Mouse (Mus musculus) forebrain, embryonic 15.5 days (tissue): Measurements from ENCODE around the gene Capzb. TPM values are rescaled to one million over a fixed set of nuclear protein-coding genes. Genes with fewer than 3 reads are reported as not detected.

Experiments used
- ATAC-seq: fragments of 200-750 bp; cut with Nextera tagmentation; replicated peaks from 2 replicates; pipeline ENCODE4 v1.8.0; 2017; ENCODE audit warnings: mild to moderate bottlenecking, moderate TSS enrichment, moderate library complexity
- H3K27ac ChIP-seq: fragments of 300-500 bp; sonication (generic); replicated peaks from 2 replicates; pipeline ENCODE4 v1.5.1; 2015; ENCODE audit warnings: mild to moderate bottlenecking, inconsistent platforms
- H3K27me3 ChIP-seq: fragments of 300-500 bp; sonication (generic); 2 replicates; pipeline ENCODE4 v1.6.1; 2015; ENCODE audit warnings: inconsistent platforms
- H3K36me3 ChIP-seq: fragments of 300-500 bp; sonication (generic); 2 replicates; pipeline ENCODE4 v1.6.1; 2015; ENCODE audit warnings: mild to moderate bottlenecking, inconsistent platforms
- H3K4me1 ChIP-seq: fragments of 300-500 bp; sonication (generic); 2 replicates; pipeline ENCODE4 v1.6.1; 2015; ENCODE audit warnings: inconsistent platforms
- H3K4me2 ChIP-seq: fragments of 300-500 bp; sonication (generic); replicated peaks from 2 replicates; pipeline ENCODE4 v1.6.1; 2015; ENCODE audit warnings: mild to moderate bottlenecking, inconsistent platforms
- H3K4me3 ChIP-seq: fragments of 300-500 bp; sonication (generic); 2 replicates; pipeline ENCODE4 v1.5.1; 2015; ENCODE audit warnings: mild to moderate bottlenecking, inconsistent platforms
- H3K9ac ChIP-seq: fragments of 300-500 bp; sonication (generic); replicated peaks from 2 replicates; pipeline ENCODE4 v1.6.1; 2015; ENCODE audit warnings: mild to moderate bottlenecking, inconsistent platforms
- H3K9me3 ChIP-seq: fragments of 300-500 bp; sonication (generic); 2 replicates; pipeline ENCODE4 v1.6.1; 2016; ENCODE audit warnings: inconsistent platforms
- WGBS: fragments of 180-500 bp; shearing (Covaris S2); methylation state at CpG from one replicate; pipeline ENCODE4 v1.1.7; 2015; ENCODE audit warnings: mixed read lengths; 5-methylcytosine and 5-hydroxymethylcytosine counted together
- polyA plus RNA-seq: library from polyadenylated mRNA; unstranded; fragments of >200 nt; fragmentation: Nextera tagmentation; extraction: Ambion mirVana; gene quantifications from 2 replicates; pipeline ENCODE4 v1.2.1, GENCODE M21; 2015

Gene Capzb
- polyA plus RNA-seq, 1 experiment from 2014 or later, result 323 TPM

GRCm38 (mm10) chr4:139247966-139248365 lies 55.3 kb downstream of the Capzb start:
- WGBS, result 90% methylated on average over 7 of the region's 7 CpGs
- Histone ChIP-seq H3K4me2 (no peak overlapping the region), H3K9me3 (no peaks in the 10 kb centered on the region), H3K4me3 (no peak overlapping the region), H3K27me3 (no peaks in the 10 kb centered on the region), H3K4me1 (peaks cover 37% of the 10 kb centered on the region), H3K36me3 (no peaks in the 10 kb centered on the region), H3K9ac (no peak overlapping the region), H3K27ac (no peak overlapping the region)
- no peak for ATAC-seq

GRCm38 (mm10) chr4:139248736-139249135 lies 56.0 kb downstream of the Capzb start:
- Histone ChIP-seq H3K9ac (no peak overlapping the region), H3K4me2 (no peak overlapping the region), H3K4me1 (peaks cover 37% of the 10 kb centered on the region), H3K4me3 (no peak overlapping the region), H3K27ac (no peak overlapping the region), H3K27me3 (no peaks in the 10 kb centered on the region), H3K36me3 (no peaks in the 10 kb centered on the region), H3K9me3 (no peaks in the 10 kb centered on the region)
- ATAC-seq, result no peak
- 75% methylated on average over 5 of the region's 5 CpGs for WGBS

GRCm38 (mm10) chr4:139250043-139250442 lies 57.3 kb downstream of the Capzb start:
- Histone ChIP-seq H3K27me3 (no peaks in the 10 kb centered on the region), H3K36me3 (no peaks in the 10 kb centered on the region), H3K4me1 (peaks cover 37% of the 10 kb centered on the region), H3K27ac (no peak overlapping the region), H3K9me3 (no peaks in the 10 kb centered on the region), H3K4me2 (no peak overlapping the region), H3K4me3 (no peak overlapping the region), H3K9ac (no peak overlapping the region)
- ATAC-seq, result no peak
- 68% methylated on average over 5 of the region's 5 CpGs for WGBS

- H3K4me2 ChIP-seq, result no peak overlapping the region
- H3K36me3 ChIP-seq, result no peaks in the 10 kb centered on the region
- peaks cover 30% of the 10 kb centered on the region for H3K4me1 ChIP-seq
- no peak for ATAC-seq
- WGBS, result 70% methylated on average over 8 of the region's 8 CpGs
- no peak overlapping the region for H3K4me3 ChIP-seq
- no peaks in the 10 kb centered on the region for H3K9me3 ChIP-seq
- H3K27me3 ChIP-seq, result no peaks in the 10 kb centered on the region
- no peak overlapping the region for H3K27ac ChIP-seq
- no peak overlapping the region for H3K9ac ChIP-seq
These were observed 58.2 kb downstream of the Capzb start for GRCm38 (mm10) chr4:139250886-139251285.

- Histone ChIP-seq H3K9ac (no peak overlapping the region), H3K9me3 (no peaks in the 10 kb centered on the region), H3K27ac (no peak overlapping the region), H3K4me1 (peaks cover 17% of the 10 kb centered on the region), H3K36me3 (peaks cover 2% of the 10 kb centered on the region; the same call in 1 of the 2 replicates), H3K27me3 (no peaks in the 10 kb centered on the region), H3K4me2 (no peak overlapping the region), H3K4me3 (no peak overlapping the region)
- no peak for ATAC-seq
- WGBS, result 58% methylated on average over 22 of the region's 22 CpGs
These were observed 59.5 kb downstream of the Capzb start for GRCm38 (mm10) chr4:139252051-139252760.

GRCm38 (mm10) chr4:139253206-139253605 lies 60.5 kb downstream of the Capzb start:
- 86% methylated on average over 9 of the region's 9 CpGs for WGBS
- Histone ChIP-seq H3K4me1 (peaks cover 8% of the 10 kb centered on the region), H3K27ac (no peak overlapping the region), H3K4me3 (no peak overlapping the region), H3K4me2 (no peak overlapping the region), H3K9ac (no peak overlapping the region), H3K27me3 (no peaks in the 10 kb centered on the region), H3K9me3 (no peaks in the 10 kb centered on the region), H3K36me3 (peaks cover 12% of the 10 kb centered on the region)
- ATAC-seq, result no peak

GRCm38 (mm10) chr4:139256146-139256545 lies 63.4 kb downstream of the Capzb start:
- 89% methylated on average over 4 of the region's 4 CpGs for WGBS
- no peaks in the 10 kb centered on the region for H3K27me3 ChIP-seq
- no peak overlapping the region for H3K4me3 ChIP-seq
- no peak overlapping the region for H3K4me2 ChIP-seq
- H3K9me3 ChIP-seq, result no peaks in the 10 kb centered on the region
- H3K27ac ChIP-seq, result no peak overlapping the region
- H3K9ac ChIP-seq, result no peak overlapping the region
- no peak for ATAC-seq
- H3K36me3 ChIP-seq, result peaks cover 17% of the 10 kb centered on the region
- peaks cover 6% of the 10 kb centered on the region for H3K4me1 ChIP-seq

GRCm38 (mm10) chr4:139256708-139257107 lies 64.0 kb downstream of the Capzb start:
- no peak overlapping the region for H3K4me3 ChIP-seq
- no peak overlapping the region for H3K27ac ChIP-seq
- H3K4me2 ChIP-seq, result no peak overlapping the region
- no peaks in the 10 kb centered on the region for H3K9me3 ChIP-seq
- peaks cover 17% of the 10 kb centered on the region for H3K36me3 ChIP-seq
- H3K9ac ChIP-seq, result no peak overlapping the region
- 87% methylated on average over 8 of the region's 8 CpGs for WGBS
- no peaks in the 10 kb centered on the region for H3K27me3 ChIP-seq
- ATAC-seq, result no peak
- peaks cover 2% of the 10 kb centered on the region for H3K4me1 ChIP-seq

GRCm38 (mm10) chr4:139258621-139259301 lies 66.1 kb downstream of the Capzb start:
- Histone ChIP-seq H3K36me3 (peaks cover 27% of the 10 kb centered on the region), H3K27me3 (no peaks in the 10 kb centered on the region), H3K27ac (no peak overlapping the region), H3K4me1 (no peaks in the 10 kb centered on the region), H3K4me3 (no peak overlapping the region), H3K9ac (no peak overlapping the region), H3K9me3 (no peaks in the 10 kb centered on the region), H3K4me2 (no peak overlapping the region)
- no peak for ATAC-seq
- WGBS, result 87% methylated on average over 6 of the region's 6 CpGs

GRCm38 (mm10) chr4:139259302-139259871 lies 66.7 kb downstream of the Capzb start:
- no peaks in the 10 kb centered on the region for H3K4me1 ChIP-seq
- no peak overlapping the region for H3K4me3 ChIP-seq
- H3K4me2 ChIP-seq, result no peak overlapping the region
- H3K9ac ChIP-seq, result no peak overlapping the region
- no peak overlapping the region for H3K27ac ChIP-seq
- H3K9me3 ChIP-seq, result no peaks in the 10 kb centered on the region
- no peaks in the 10 kb centered on the region for H3K27me3 ChIP-seq
- WGBS, result 88% methylated on average over 11 of the region's 11 CpGs
- ATAC-seq, result no peak
- peaks cover 32% of the 10 kb centered on the region for H3K36me3 ChIP-seq

- WGBS, result 68% methylated on average over 6 of the region's 6 CpGs
- Histone ChIP-seq H3K9ac (no peak overlapping the region), H3K4me2 (no peak overlapping the region), H3K27ac (no peak overlapping the region), H3K4me3 (no peak overlapping the region), H3K4me1 (no peaks in the 10 kb centered on the region), H3K36me3 (peaks cover 23% of the 10 kb centered on the region), H3K9me3 (no peaks in the 10 kb centered on the region), H3K27me3 (no peaks in the 10 kb centered on the region)
- ATAC-seq, result no peak
These were observed 70.3 kb downstream of the Capzb start for GRCm38 (mm10) chr4:139262981-139263380.

GRCm38 (mm10) chr4:139265783-139266499 lies 73.2 kb downstream of the Capzb start:
- no peak for ATAC-seq
- 92% methylated on average over 13 of the region's 13 CpGs for WGBS

More at GRCm38 (mm10) chr4:139265783-139266499, 73.2 kb downstream of the Capzb start:
- no peak overlapping the region for H3K27ac ChIP-seq
- no peaks in the 10 kb centered on the region for H3K9me3 ChIP-seq
- H3K4me2 ChIP-seq, result no peak overlapping the region
- no peaks in the 10 kb centered on the region for H3K4me1 ChIP-seq
- H3K4me3 ChIP-seq, result no peak overlapping the region
- H3K36me3 ChIP-seq, result peaks cover 15% of the 10 kb centered on the region
- no peaks in the 10 kb centered on the region for H3K27me3 ChIP-seq
- no peak overlapping the region for H3K9ac ChIP-seq
